Mouse (Mus musculus) myocyte (in vitro differentiated cells): ENCODE measurements around the gene Dync1li1.

ENCODE experiments used
- MAX ChIP-seq: IDR thresholded peaks from one replicate; pipeline ENCODE4 v1.6.1; 2011; ENCODE audit warnings: low read depth, mild to moderate bottlenecking, control low read depth
- MYOD1 ChIP-seq, 3 experiments: IDR thresholded peaks; one replicate each; pipeline ENCODE4 v1.6.1; 2011; ENCODE audit warnings: control low read depth in 2 of 3, low read depth in 2 of 3, mild to moderate bottlenecking in 2 of 3, moderate library complexity in 1 of 3; ENCODE audit not compliant: insufficient read length in 2 of 3, control insufficient read depth in 1 of 3
- POLR2A ChIP-seq: IDR thresholded peaks from one replicate; pipeline ENCODE4 v1.6.1; 2011; ENCODE audit warnings: low read depth, mild to moderate bottlenecking, control low read depth, moderate library complexity; ENCODE audit not compliant: insufficient read length
- POLR2AphosphoS2 ChIP-seq: IDR thresholded peaks from one replicate; pipeline ENCODE4 v1.6.1; 2011; ENCODE audit warnings: low read depth, control low read depth; ENCODE audit not compliant: insufficient read length
- TCF12 ChIP-seq: IDR thresholded peaks from one replicate; pipeline ENCODE4 v1.6.1; 2011; ENCODE audit warnings: mild to moderate bottlenecking, control low read depth; ENCODE audit not compliant: poor library complexity, insufficient read depth, severe bottlenecking
- TCF3 ChIP-seq: IDR thresholded peaks from one replicate; pipeline ENCODE4 v1.6.1; 2011; ENCODE audit warnings: low read depth, control low read depth; ENCODE audit not compliant: insufficient read length

DNA sequence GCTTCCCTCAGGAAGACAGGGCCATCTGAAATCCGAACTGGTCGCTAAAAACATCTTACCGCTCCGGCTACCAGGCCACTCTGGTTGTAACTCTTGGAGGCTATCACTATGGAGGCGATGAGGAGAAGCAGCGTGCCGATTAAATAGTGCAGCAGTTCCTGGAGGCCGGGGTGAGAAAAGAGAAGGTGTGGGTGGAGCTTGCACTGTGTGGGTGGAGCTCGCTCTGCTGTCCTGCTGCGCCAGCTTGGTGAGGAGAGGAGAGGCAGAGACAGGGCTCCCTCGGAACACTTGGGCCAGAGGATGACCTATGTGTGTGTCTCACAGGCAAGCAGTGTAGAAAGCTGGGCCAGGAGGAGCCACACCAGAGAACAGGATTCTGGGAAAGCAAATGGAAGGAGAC lies 73.3 kb downstream of the Dync1li1 start:
- TF ChIP-seq POLR2A = no peak
- no peak for TF ChIP-seq TCF3
- TF ChIP-seq TCF12 = no peak
- TF ChIP-seq MAX = no peak
- TF ChIP-seq POLR2AphosphoS2 = no peak
- TF ChIP-seq MYOD1 (IDR thresholded peaks at IDR 0.05; ENCODE audit: control insufficient read depth in 1 of 3, insufficient read length in 2 of 3, low read depth in 2 of 3) = no peak
